Mouse (Mus musculus): ENCODE measurements around the gene Hsdl1. TPM values are rescaled to one million over a fixed set of nuclear protein-coding genes. Genes with fewer than 3 reads are reported as not detected.

Hsdl1 gene
- polyA plus RNA-seq, 1 experiment from 2014 or later: 35.8 TPM

- no peak overlapping the region; the same call in 1 of the 2 replicates for H3K9ac ChIP-seq (ENCODE audit: low read depth, low read length)
- 93% methylated on average over 4 of the region's 4 CpGs for WGBS
- no peak for ATAC-seq (ENCODE audit: low FRiP score, low TSS enrichment)
- no peak overlapping the region for H3K4me2 ChIP-seq (replicated peaks; ENCODE audit: low read depth, low read length)
- no peak overlapping the region for H3K27ac ChIP-seq (ENCODE audit: low read depth, low read length)
- H3K27me3 ChIP-seq (ENCODE audit: control insufficient read depth, insufficient read depth, low read length): no peaks in the 10 kb centered on the region
- H3K36me3 ChIP-seq (ENCODE audit: control insufficient read depth, insufficient read depth, low read length): no peaks in the 10 kb centered on the region
- no peak overlapping the region for H3K4me3 ChIP-seq (ENCODE audit: low read length)
- no peaks in the 10 kb centered on the region for H3K4me1 ChIP-seq (ENCODE audit: control insufficient read depth, insufficient read depth, low read length)
- H3K9me3 ChIP-seq (ENCODE audit: control insufficient read depth, low read length): no peaks in the 10 kb centered on the region
Measured at GRCm38 (mm10) chr8:119616811-119617210, 41.8 kb upstream of the Hsdl1 start.

GRCm38 (mm10) chr8:119616358-119616757 lies 41.4 kb upstream of the Hsdl1 start:
- H3K4me3 ChIP-seq (ENCODE audit: low read length): no peak overlapping the region
- no peak overlapping the region for H3K4me2 ChIP-seq (replicated peaks; ENCODE audit: low read depth, low read length)
- no peaks in the 10 kb centered on the region for H3K27me3 ChIP-seq (ENCODE audit: control insufficient read depth, insufficient read depth, low read length)
- no peaks in the 10 kb centered on the region for H3K36me3 ChIP-seq (ENCODE audit: control insufficient read depth, insufficient read depth, low read length)
- H3K9ac ChIP-seq (ENCODE audit: low read depth, low read length): no peak overlapping the region; the same call in 1 of the 2 replicates
- 79% methylated on average over 7 of the region's 7 CpGs for WGBS
- H3K27ac ChIP-seq (ENCODE audit: low read depth, low read length): no peak overlapping the region
- ATAC-seq (ENCODE audit: low FRiP score, low TSS enrichment): no peak
- H3K9me3 ChIP-seq (ENCODE audit: control insufficient read depth, low read length): no peaks in the 10 kb centered on the region
- no peaks in the 10 kb centered on the region for H3K4me1 ChIP-seq (ENCODE audit: control insufficient read depth, insufficient read depth, low read length)

- H3K27ac ChIP-seq (ENCODE audit: low read depth, low read length): no peak overlapping the region
- no peak overlapping the region for H3K4me3 ChIP-seq (ENCODE audit: low read length)
- no peaks in the 10 kb centered on the region for H3K9me3 ChIP-seq (ENCODE audit: control insufficient read depth, low read length)
- H3K27me3 ChIP-seq (ENCODE audit: control insufficient read depth, insufficient read depth, low read length): no peaks in the 10 kb centered on the region
- H3K9ac ChIP-seq (ENCODE audit: low read depth, low read length): no peak overlapping the region
- no peaks in the 10 kb centered on the region for H3K4me1 ChIP-seq (ENCODE audit: control insufficient read depth, insufficient read depth, low read length)
- ATAC-seq (ENCODE audit: low FRiP score, low TSS enrichment): no peak
- WGBS: 77% methylated on average over 13 of the region's 14 CpGs
- H3K36me3 ChIP-seq (ENCODE audit: control insufficient read depth, insufficient read depth, low read length): no peaks in the 10 kb centered on the region
- H3K4me2 ChIP-seq (replicated peaks; ENCODE audit: low read depth, low read length): no peak overlapping the region
Measured at GRCm38 (mm10) chr8:119615096-119615495, 40.1 kb upstream of the Hsdl1 start.

GRCm38 (mm10) chr8:119612471-119612870 lies 37.5 kb upstream of the Hsdl1 start, which contains the start of gene Adad2:
TSS of gene Adad2 (plus strand) at chr8:119612747.
- no peak within 1 kb of the TSS for H3K9ac ChIP-seq (ENCODE audit: low read depth, low read length)
- no peak within 1 kb of the TSS for H3K27ac ChIP-seq (ENCODE audit: low read depth, low read length)
- ATAC-seq (ENCODE audit: low FRiP score, low TSS enrichment): no peak
- H3K4me2 ChIP-seq (replicated peaks; ENCODE audit: low read depth, low read length): no peak within 1 kb of the TSS
- H3K36me3 ChIP-seq (ENCODE audit: control insufficient read depth, insufficient read depth, low read length): no peaks in the 10 kb centered on the region
- no peaks in the 10 kb centered on the region for H3K9me3 ChIP-seq (ENCODE audit: control insufficient read depth, low read length)
- no peak within 1 kb of the TSS for H3K4me3 ChIP-seq (ENCODE audit: low read length)
- no peaks in the 10 kb centered on the region for H3K4me1 ChIP-seq (ENCODE audit: control insufficient read depth, insufficient read depth, low read length)
- 83% methylated on average over 26 of the region's 26 CpGs for WGBS
- H3K27me3 ChIP-seq (ENCODE audit: control insufficient read depth, insufficient read depth, low read length): no peaks in the 10 kb centered on the region

GRCm38 (mm10) chr8:119606224-119606623 lies 31.2 kb upstream of the Hsdl1 start:
- no peak for ATAC-seq (ENCODE audit: low FRiP score, low TSS enrichment)
- H3K36me3 ChIP-seq (ENCODE audit: control insufficient read depth, insufficient read depth, low read length): peaks cover 14% of the 10 kb centered on the region
- WGBS: 81% methylated on average over 2 of the region's 2 CpGs

GRCm38 (mm10) chr8:119604996-119605395 lies 30.0 kb upstream of the Hsdl1 start, which contains the start of gene Taf1c:
TSS of gene Taf1c (minus strand) at chr8:119605222.
- Histone ChIP-seq H3K4me1 (ENCODE audit: control insufficient read depth, insufficient read depth, low read length) (peaks cover 8% of the 10 kb centered on the region; the same call in 1 of the 2 replicates), H3K27me3 (ENCODE audit: control insufficient read depth, insufficient read depth, low read length) (no peaks in the 10 kb centered on the region), H3K27ac (ENCODE audit: low read depth, low read length) (no peak within 1 kb of the TSS), H3K36me3 (ENCODE audit: control insufficient read depth, insufficient read depth, low read length) (peaks cover 26% of the 10 kb centered on the region), H3K9ac (ENCODE audit: low read depth, low read length) (peak within 1 kb of the TSS; percentile 75), H3K9me3 (ENCODE audit: control insufficient read depth, low read length) (no peaks in the 10 kb centered on the region), H3K4me3 (ENCODE audit: low read length) (peak within 1 kb of the TSS; percentile 73), H3K4me2 (replicated peaks; ENCODE audit: low read depth, low read length) (peak within 1 kb of the TSS; percentile 82)
- 1% methylated on average over 23 of the region's 23 CpGs for WGBS
- peak; percentile 80 for ATAC-seq (ENCODE audit: low FRiP score, low TSS enrichment)

More at GRCm38 (mm10) chr8:119606224-119606623, 31.2 kb upstream of the Hsdl1 start:
- H3K4me2 ChIP-seq (replicated peaks; ENCODE audit: low read depth, low read length): no peak overlapping the region
- H3K4me3 ChIP-seq (ENCODE audit: low read length): no peak overlapping the region
- H3K27ac ChIP-seq (ENCODE audit: low read depth, low read length): no peak overlapping the region
- no peak overlapping the region for H3K9ac ChIP-seq (ENCODE audit: low read depth, low read length)
- peaks cover 8% of the 10 kb centered on the region; the same call in 1 of the 2 replicates for H3K4me1 ChIP-seq (ENCODE audit: control insufficient read depth, insufficient read depth, low read length)
- no peaks in the 10 kb centered on the region for H3K9me3 ChIP-seq (ENCODE audit: control insufficient read depth, low read length)
- no peaks in the 10 kb centered on the region for H3K27me3 ChIP-seq (ENCODE audit: control insufficient read depth, insufficient read depth, low read length)

GRCm38 (mm10) chr8:119604398-119604803 lies 29.4 kb upstream of the Hsdl1 start:
- Histone ChIP-seq H3K27ac (ENCODE audit: low read depth, low read length) (no peak overlapping the region), H3K4me2 (replicated peaks; ENCODE audit: low read depth, low read length) (peak overlapping the region; percentile 82), H3K4me3 (ENCODE audit: low read length) (peak overlapping the region; percentile 73), H3K9ac (ENCODE audit: low read depth, low read length) (peak overlapping the region; percentile 75), H3K27me3 (ENCODE audit: control insufficient read depth, insufficient read depth, low read length) (no peaks in the 10 kb centered on the region), H3K4me1 (ENCODE audit: control insufficient read depth, insufficient read depth, low read length) (peaks cover 8% of the 10 kb centered on the region; the same call in 1 of the 2 replicates), H3K9me3 (ENCODE audit: control insufficient read depth, low read length) (no peaks in the 10 kb centered on the region), H3K36me3 (ENCODE audit: control insufficient read depth, insufficient read depth, low read length) (peaks cover 30% of the 10 kb centered on the region)
- 41% methylated on average over 12 of the region's 12 CpGs for WGBS
- ATAC-seq (ENCODE audit: low FRiP score, low TSS enrichment): no peak

- H3K9me3 ChIP-seq (ENCODE audit: control insufficient read depth, low read length): no peaks in the 10 kb centered on the region
- H3K27ac ChIP-seq (ENCODE audit: low read depth, low read length): no peak overlapping the region
- no peaks in the 10 kb centered on the region for H3K27me3 ChIP-seq (ENCODE audit: control insufficient read depth, insufficient read depth, low read length)
- H3K4me2 ChIP-seq (replicated peaks; ENCODE audit: low read depth, low read length): peak overlapping the region; percentile 82; the same call in 1 of the 2 replicates
- H3K9ac ChIP-seq (ENCODE audit: low read depth, low read length): peak overlapping the region; percentile 75; the same call in 1 of the 2 replicates
- ATAC-seq (ENCODE audit: low FRiP score, low TSS enrichment): no peak
- H3K36me3 ChIP-seq (ENCODE audit: control insufficient read depth, insufficient read depth, low read length): peaks cover 36% of the 10 kb centered on the region
- 94% methylated on average over 4 of the region's 4 CpGs for WGBS
- H3K4me1 ChIP-seq (ENCODE audit: control insufficient read depth, insufficient read depth, low read length): peaks cover 8% of the 10 kb centered on the region; the same call in 1 of the 2 replicates
- peak overlapping the region; percentile 73; the same call in 1 of the 2 replicates for H3K4me3 ChIP-seq (ENCODE audit: low read length)
Measured at GRCm38 (mm10) chr8:119603771-119604170, 28.8 kb upstream of the Hsdl1 start.

GRCm38 (mm10) chr8:119591456-119591855 lies 16.5 kb upstream of the Hsdl1 start:
- no peak overlapping the region for H3K27ac ChIP-seq (ENCODE audit: low read depth, low read length)
- no peak for ATAC-seq (ENCODE audit: low FRiP score, low TSS enrichment)
- H3K27me3 ChIP-seq (ENCODE audit: control insufficient read depth, insufficient read depth, low read length): no peaks in the 10 kb centered on the region
- no peak overlapping the region for H3K9ac ChIP-seq (ENCODE audit: low read depth, low read length)
- H3K4me1 ChIP-seq (ENCODE audit: control insufficient read depth, insufficient read depth, low read length): no peaks in the 10 kb centered on the region
- no peak overlapping the region for H3K4me3 ChIP-seq (ENCODE audit: low read length)
- H3K9me3 ChIP-seq (ENCODE audit: control insufficient read depth, low read length): no peaks in the 10 kb centered on the region
- no peaks in the 10 kb centered on the region for H3K36me3 ChIP-seq (ENCODE audit: control insufficient read depth, insufficient read depth, low read length)
- WGBS: 91% methylated on average over 7 of the region's 7 CpGs
- no peak overlapping the region for H3K4me2 ChIP-seq (replicated peaks; ENCODE audit: low read depth, low read length)

All from kidney, embryonic 14.5 days (tissue).